Mouse (Mus musculus) MEL (cell line): Measurements from ENCODE around the gene Fgf16.

Source experiments
- CTCF ChIP-seq, 3 experiments: IDR thresholded peaks in 2 of 3; conservative IDR thresholded peaks in 1 of 3; 2 replicates each; pipeline ENCODE4 v1.5.1; 2011 to 2012; ENCODE audit warnings: low read length in 3 of 3, low read depth in 2 of 3, mild to moderate bottlenecking in 2 of 3, improper control_type of control experiment in 1 of 3, inconsistent platforms in 1 of 3, mixed read lengths in 1 of 3, moderate library complexity in 1 of 3; ENCODE audit not compliant: control insufficient read depth in 1 of 3, insufficient read depth in 1 of 3, poor library complexity in 1 of 3, severe bottlenecking in 1 of 3
- E2F4 ChIP-seq: IDR thresholded peaks from 2 replicates; pipeline ENCODE4 v1.6.1; 2011; ENCODE audit warnings: low read depth, low read length, improper control_type of control experiment, borderline replicate concordance
- EP300 ChIP-seq, 2 experiments: IDR thresholded peaks; 2 replicates each; pipeline ENCODE4 v1.6.1; 2011; ENCODE audit warnings: improper control_type of control experiment in 2 of 2, low read length in 2 of 2, low read depth in 1 of 2, mild to moderate bottlenecking in 1 of 2
- GATA1 ChIP-seq: IDR thresholded peaks from 2 replicates; pipeline ENCODE4 v1.6.1; 2011; ENCODE audit warnings: low read depth, low read length, improper control_type of control experiment
- HCFC1 ChIP-seq: IDR thresholded peaks from 2 replicates; pipeline ENCODE4 v1.6.1; 2012; ENCODE audit warnings: low read depth, mild to moderate bottlenecking, inconsistent platforms, low read length, improper control_type of control experiment, moderate library complexity
- KAT2A ChIP-seq: conservative IDR thresholded peaks from 2 replicates; pipeline ENCODE4 v1.6.1; 2012; ENCODE audit warnings: low read depth, low read length, improper control_type of control experiment, inconsistent platforms
- MAZ ChIP-seq: IDR thresholded peaks from 2 replicates; pipeline ENCODE4 v1.6.1; 2012; ENCODE audit warnings: low read depth, mild to moderate bottlenecking, inconsistent platforms, low read length, improper control_type of control experiment
- MEF2A ChIP-seq: IDR thresholded peaks from 2 replicates; pipeline ENCODE4 v1.6.1; 2014; ENCODE audit warnings: low read depth, mild to moderate bottlenecking, inconsistent platforms, low read length, improper control_type of control experiment; ENCODE audit not compliant: poor library complexity, insufficient replicate concordance, severe bottlenecking; ENCODE audit errors: extremely low read depth
- MXI1 ChIP-seq: IDR thresholded peaks from 2 replicates; pipeline ENCODE4 v1.6.1; 2011; ENCODE audit warnings: mild to moderate bottlenecking, low read depth, low read length, improper control_type of control experiment
- NELFE ChIP-seq: IDR thresholded peaks from 2 replicates; pipeline ENCODE4 v1.6.1; 2011; ENCODE audit warnings: low read depth, low read length, improper control_type of control experiment
- POLR2A ChIP-seq, 2 experiments: IDR thresholded peaks; 2 replicates each; pipeline ENCODE4 v1.6.1; 2011 to 2012; ENCODE audit warnings: low read length in 2 of 2, mild to moderate bottlenecking in 2 of 2, control low read depth in 1 of 2, improper control_type of control experiment in 1 of 2, low read depth in 1 of 2, moderate library complexity in 1 of 2; ENCODE audit not compliant: control insufficient read depth in 1 of 2, insufficient read depth in 1 of 2, poor library complexity in 1 of 2
- POLR2AphosphoS5 ChIP-seq: IDR thresholded peaks from 2 replicates; pipeline ENCODE4 v1.6.1; 2012; ENCODE audit warnings: low read depth, borderline replicate concordance, mild to moderate bottlenecking, inconsistent platforms, low read length, moderate library complexity, mixed read lengths
- SIN3A ChIP-seq: IDR thresholded peaks from 2 replicates; pipeline ENCODE4 v1.6.1; 2012; ENCODE audit warnings: low read length, improper control_type of control experiment, inconsistent platforms
- TCF12 ChIP-seq: IDR thresholded peaks from 2 replicates; pipeline ENCODE4 v1.6.1; 2014; ENCODE audit warnings: low read depth, mild to moderate bottlenecking, inconsistent platforms, low read length, improper control_type of control experiment, moderate library complexity

DNA sequence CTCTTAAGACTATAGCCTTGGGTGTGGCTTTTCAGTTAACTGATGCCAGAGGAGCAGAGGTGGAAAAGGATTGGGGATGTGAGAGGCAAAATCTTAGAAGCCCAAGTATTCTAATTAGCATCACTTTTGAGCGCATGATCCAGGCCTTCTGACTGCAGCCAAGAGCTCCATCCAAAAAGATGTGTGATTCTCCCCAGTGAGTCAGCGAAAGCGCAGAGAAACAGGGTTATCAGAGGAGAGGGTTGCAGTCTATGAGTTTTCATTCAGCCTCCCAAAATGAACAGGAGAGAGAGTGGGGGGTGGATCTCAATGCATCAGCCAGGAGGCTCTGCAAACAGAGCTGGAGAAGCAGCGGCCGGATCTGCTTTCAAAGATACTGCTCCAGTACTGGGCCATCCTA, 45.1 kb upstream of the Fgf16 start:
- TF ChIP-seq CTCF (IDR thresholded peaks at IDR 0.05 in 2 of 3, conservative IDR thresholded peaks at IDR 0.05 in 1 of 3; ENCODE audit: control insufficient read depth in 1 of 3, insufficient read depth in 1 of 3, low read depth in 2 of 3, low read length in 3 of 3, poor library complexity in 1 of 3, severe bottlenecking in 1 of 3): no peak
- TF ChIP-seq EP300 (IDR thresholded peaks at IDR 0.05; ENCODE audit: low read depth in 1 of 2, low read length in 2 of 2): no peak
- TF ChIP-seq HCFC1: no peak
- TF ChIP-seq MAZ: no peak
- TF ChIP-seq TCF12: no peak
- TF ChIP-seq GATA1: no peak
- no peak for TF ChIP-seq KAT2A
- TF ChIP-seq POLR2A (IDR thresholded peaks at IDR 0.05; ENCODE audit: control insufficient read depth in 1 of 2, insufficient read depth in 1 of 2, low read depth in 1 of 2, low read length in 2 of 2, poor library complexity in 1 of 2): no peak
- TF ChIP-seq MEF2A: no peak
- TF ChIP-seq POLR2AphosphoS5: no peak
- TF ChIP-seq NELFE: no peak
- no peak for TF ChIP-seq E2F4
- TF ChIP-seq MXI1: no peak
- no peak for TF ChIP-seq SIN3A
